Mouse (Mus musculus) CH12F3 (cell line): ENCODE results near the gene 1700023F06Rik.
"Not testable (repeated sequence)": the region's sequence is repeated elsewhere in the genome, so short reads cannot be mapped to it uniquely, and the experiment has no call there.

ENCODE experiments used
- in situ Hi-C: fragments of 300-500 bp; cut with MboI; formaldehyde crosslinking; loops from 2 replicates; pipeline ENCODE4 v1.14.3; 2020; ENCODE audit warnings: low sequenced_read_pairs

Gene 1700023F06Rik

GRCm38 (mm10) chr11:103223444-103223843 lies 15.1 kb upstream of the 1700023F06Rik start:
- in situ Hi-C loops: no loop called here

GRCm38 (mm10) chr11:103222718-103223117 lies 14.4 kb upstream of the 1700023F06Rik start:
- in situ Hi-C loops: not testable (repeated sequence)

- in situ Hi-C loops: no loop called here
Measured at GRCm38 (mm10) chr11:103221437-103221836, 13.1 kb upstream of the 1700023F06Rik start.

- in situ Hi-C loops: no loop called here
Measured at GRCm38 (mm10) chr11:103219995-103220394, 11.6 kb upstream of the 1700023F06Rik start.

GRCm38 (mm10) chr11:103219259-103219658 lies 10.9 kb upstream of the 1700023F06Rik start:
- in situ Hi-C loops: no loop called here

- in situ Hi-C loops: no loop called here
Measured at GRCm38 (mm10) chr11:103218517-103218901, 10.2 kb upstream of the 1700023F06Rik start.

GRCm38 (mm10) chr11:103217790-103218516 lies 9.6 kb upstream of the 1700023F06Rik start, which contains the start of gene Spata32:
Gene Spata32, minus strand, starts transcription at chr11:103218432.
- in situ Hi-C loops: no loop called here

GRCm38 (mm10) chr11:103215355-103215754 lies 7.0 kb upstream of the 1700023F06Rik start:
- in situ Hi-C loops: no loop called here

GRCm38 (mm10) chr11:103213712-103214111 lies 5.4 kb upstream of the 1700023F06Rik start:
- in situ Hi-C loops: no loop called here

GRCm38 (mm10) chr11:103210291-103210690 lies 1.9 kb upstream of the 1700023F06Rik start:
- in situ Hi-C loops: no loop called here

- in situ Hi-C loops: no loop called here
Measured at GRCm38 (mm10) chr11:103206203-103206602, 2.2 kb downstream of the 1700023F06Rik start.

- in situ Hi-C loops: no loop called here
Measured at GRCm38 (mm10) chr11:103202376-103202775, 6.0 kb downstream of the 1700023F06Rik start.

- in situ Hi-C loops: no loop called here
Measured at GRCm38 (mm10) chr11:103201664-103202063, 6.7 kb downstream of the 1700023F06Rik start.

GRCm38 (mm10) chr11:103198911-103199803 lies 9.2 kb downstream of the 1700023F06Rik start:
- in situ Hi-C loops: no loop called here

GRCm38 (mm10) chr11:103198339-103198738 lies 10.0 kb downstream of the 1700023F06Rik start:
- in situ Hi-C loops: no loop called here

- in situ Hi-C loops: no loop called here
Measured at GRCm38 (mm10) chr11:103197340-103197739, 11.0 kb downstream of the 1700023F06Rik start.

GRCm38 (mm10) chr11:103195656-103196055 lies 12.7 kb downstream of the 1700023F06Rik start:
- in situ Hi-C loops: no loop called here

GRCm38 (mm10) chr11:103195236-103195635 lies 13.1 kb downstream of the 1700023F06Rik start:
- in situ Hi-C loops: no loop called here

- in situ Hi-C loops: no loop called here
Measured at GRCm38 (mm10) chr11:103193825-103194168, 14.6 kb downstream of the 1700023F06Rik start.

- in situ Hi-C loops: no loop called here
Measured at GRCm38 (mm10) chr11:103192956-103193824, 15.2 kb downstream of the 1700023F06Rik start.
